Mouse (Mus musculus): Measurements from ENCODE around the gene Uap1l1. TPM values are rescaled to one million over a fixed set of nuclear protein-coding genes. Genes with fewer than 3 reads are reported as not detected.

Gene Uap1l1
- polyA plus RNA-seq, 1 experiment from 2014 or later: 7.9 TPM

DNA sequence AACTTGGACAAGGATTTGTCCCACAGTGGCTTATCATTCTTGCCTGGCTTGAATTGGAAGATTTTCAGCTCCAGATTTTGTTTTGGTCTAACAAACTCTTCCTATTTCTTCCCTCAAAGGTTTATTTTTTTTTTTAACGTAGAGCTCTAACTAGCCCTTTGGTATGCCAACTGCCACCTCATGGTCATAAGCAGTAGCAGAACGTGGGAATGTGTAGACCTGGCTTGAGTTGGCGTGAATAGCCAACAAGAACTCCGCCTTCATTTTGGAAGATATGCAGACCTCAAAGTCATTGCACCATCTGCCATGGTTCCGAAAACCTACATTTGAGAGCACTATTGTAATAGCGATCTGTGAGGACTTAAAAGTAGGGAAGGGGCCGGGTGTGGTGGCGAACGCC, 34.0 kb downstream of the Uap1l1 start:
- peak overlapping the region; percentile 94 for H3K4me2 ChIP-seq (replicated peaks)
- H3K27ac ChIP-seq: no peak overlapping the region
- peak overlapping the region; percentile 92 for H3K9ac ChIP-seq
- 54% methylated on average over 9 of the region's 9 CpGs for WGBS
- H3K4me1 ChIP-seq: peaks cover 20% of the 10 kb centered on the region
- peak overlapping the region; percentile 88 for H3K4me3 ChIP-seq
- ATAC-seq (ENCODE audit: low FRiP score): no peak
- H3K9me3 ChIP-seq (replicated peaks): no peaks in the 10 kb centered on the region
- H3K36me3 ChIP-seq: peaks cover 26% of the 10 kb centered on the region
- H3K27me3 ChIP-seq: no peaks in the 10 kb centered on the region

DNA sequence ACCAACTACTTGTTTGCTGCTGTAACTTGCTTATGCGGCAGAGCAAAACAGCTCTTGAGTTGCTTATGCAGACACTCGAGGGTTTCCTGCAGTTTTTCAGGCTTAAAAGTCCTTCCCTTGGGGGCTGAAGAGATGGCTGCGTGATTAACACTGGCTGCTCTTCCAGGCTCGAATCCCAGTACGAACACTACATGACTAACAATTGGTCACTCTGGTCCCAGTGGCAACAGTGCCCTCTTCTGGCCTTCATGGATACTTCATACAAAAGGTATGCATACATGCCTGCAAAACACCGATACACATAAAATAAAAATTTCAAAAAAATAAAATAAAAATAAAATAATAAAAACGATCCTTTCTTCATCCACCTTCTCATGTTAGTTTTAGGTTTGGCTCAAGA, 37.0 kb downstream of the Uap1l1 start:
- 38% methylated on average over 7 of the region's 7 CpGs for WGBS
- no peak for ATAC-seq (ENCODE audit: low FRiP score)

GRCm38 (mm10) chr2:25326036-25326435, 39.4 kb downstream of the Uap1l1 start:
- 74% methylated on average over 2 of the region's 2 CpGs for WGBS
- no peaks in the 10 kb centered on the region for H3K36me3 ChIP-seq
- H3K9me3 ChIP-seq (replicated peaks): no peaks in the 10 kb centered on the region
- H3K9ac ChIP-seq: no peak overlapping the region
- no peak overlapping the region for H3K4me2 ChIP-seq (replicated peaks)
- no peak for ATAC-seq (ENCODE audit: low FRiP score)
- H3K4me3 ChIP-seq: no peak overlapping the region
- 0 out of 2 replicates have a peak, but pooled peaks cover 9% of the 10 kb centered on the region for H3K27me3 ChIP-seq
- peaks cover under 1% of the 10 kb centered on the region; the same call in 1 of the 2 replicates for H3K4me1 ChIP-seq
- H3K27ac ChIP-seq: no peak overlapping the region

More for the DNA sequence above, 37.0 kb downstream of the Uap1l1 start:
- Histone ChIP-seq H3K27me3 (no peaks in the 10 kb centered on the region), H3K27ac (no peak overlapping the region), H3K36me3 (no peaks in the 10 kb centered on the region), H3K9ac (no peak overlapping the region), H3K9me3 (replicated peaks) (no peaks in the 10 kb centered on the region), H3K4me1 (peaks cover 11% of the 10 kb centered on the region), H3K4me3 (no peak overlapping the region), H3K4me2 (replicated peaks) (no peak overlapping the region)

DNA sequence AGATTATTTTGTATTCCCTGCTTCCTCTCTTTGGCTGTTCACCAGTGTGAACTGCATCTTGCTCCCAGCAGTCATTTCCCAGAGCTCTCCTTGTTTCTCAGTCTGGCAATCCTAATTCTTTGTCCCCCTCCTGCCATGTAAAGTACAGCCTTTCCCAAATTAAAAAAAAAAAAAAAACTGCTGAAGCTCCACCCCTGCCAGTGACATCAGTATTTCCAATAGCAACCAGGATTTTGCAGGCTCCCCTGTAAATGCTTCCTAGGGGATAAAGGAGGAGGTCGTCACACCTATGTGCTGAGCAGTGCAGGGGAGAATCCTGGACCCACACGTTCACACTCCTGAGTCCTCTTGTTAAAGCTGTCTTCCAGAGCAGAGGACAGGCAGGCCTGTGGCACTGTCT, 45.4 kb downstream of the Uap1l1 start:
- Histone ChIP-seq H3K4me1 (peaks cover 9% of the 10 kb centered on the region; the same call in 1 of the 2 replicates), H3K27me3 (peaks cover 67% of the 10 kb centered on the region), H3K4me2 (replicated peaks) (no peak overlapping the region), H3K9me3 (replicated peaks) (no peaks in the 10 kb centered on the region), H3K4me3 (no peak overlapping the region), H3K27ac (no peak overlapping the region), H3K36me3 (no peaks in the 10 kb centered on the region), H3K9ac (no peak overlapping the region)
- no peak for ATAC-seq (ENCODE audit: low FRiP score)
- 28% methylated on average over 2 of the region's 2 CpGs for WGBS

DNA sequence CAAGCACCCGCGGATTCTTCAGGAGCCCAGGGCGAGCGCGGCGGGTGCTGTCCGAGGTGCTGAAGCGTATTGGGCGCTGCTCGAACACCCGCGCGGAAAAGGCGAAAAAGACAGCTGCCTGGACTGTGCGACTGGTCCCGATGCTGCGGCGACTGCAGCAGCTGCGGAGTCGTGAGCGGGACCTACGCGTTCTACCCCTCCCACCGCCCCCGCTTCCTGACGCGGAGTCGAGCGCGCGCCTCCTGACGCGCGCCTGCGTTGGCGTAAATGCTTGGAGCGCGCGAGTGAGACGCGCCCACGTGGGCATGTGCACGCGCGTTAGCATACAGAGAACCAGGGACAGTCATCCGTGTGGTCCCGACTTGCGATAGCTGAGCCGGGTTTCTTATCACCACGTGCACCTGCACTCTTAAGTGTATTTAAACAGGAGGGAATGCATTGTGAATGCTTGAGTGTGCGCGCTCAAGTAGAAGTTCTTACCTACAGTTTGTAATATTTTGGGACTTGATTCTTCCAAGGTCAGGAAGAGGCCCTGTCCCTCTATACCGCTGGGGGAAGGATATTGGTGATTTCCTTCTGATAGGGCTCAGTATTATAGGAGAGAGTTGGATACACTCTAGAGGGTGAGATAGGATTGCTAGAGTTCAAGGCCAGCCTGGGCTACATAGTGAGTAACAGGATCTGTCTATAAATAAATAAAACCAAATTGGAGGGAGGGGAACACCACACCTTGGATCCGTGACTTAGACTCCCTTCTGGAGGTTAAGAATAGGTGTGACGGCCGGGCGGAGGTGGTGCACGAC, 46.3 kb downstream of the Uap1l1 start, which contains the start of gene Grin1:
TSS of gene Grin1 (minus strand) at position 217 of the 803 bp plus-strand sequence.
- Histone ChIP-seq H3K4me2 (replicated peaks) (peak within 1 kb of the TSS; percentile 70), H3K27me3 (peaks cover 76% of the 10 kb centered on the region), H3K4me1 (peaks cover 9% of the 10 kb centered on the region; the same call in 1 of the 2 replicates), H3K27ac (peak within 1 kb of the TSS; percentile 45; the same call in 1 of the 2 replicates), H3K9ac (peak within 1 kb of the TSS; percentile 53), H3K4me3 (peak within 1 kb of the TSS; percentile 44), H3K9me3 (replicated peaks) (no peaks in the 10 kb centered on the region), H3K36me3 (no peaks in the 10 kb centered on the region)
- 10% methylated on average over 58 of the region's 58 CpGs for WGBS
- ATAC-seq (ENCODE audit: low FRiP score): peak; percentile 88

DNA sequence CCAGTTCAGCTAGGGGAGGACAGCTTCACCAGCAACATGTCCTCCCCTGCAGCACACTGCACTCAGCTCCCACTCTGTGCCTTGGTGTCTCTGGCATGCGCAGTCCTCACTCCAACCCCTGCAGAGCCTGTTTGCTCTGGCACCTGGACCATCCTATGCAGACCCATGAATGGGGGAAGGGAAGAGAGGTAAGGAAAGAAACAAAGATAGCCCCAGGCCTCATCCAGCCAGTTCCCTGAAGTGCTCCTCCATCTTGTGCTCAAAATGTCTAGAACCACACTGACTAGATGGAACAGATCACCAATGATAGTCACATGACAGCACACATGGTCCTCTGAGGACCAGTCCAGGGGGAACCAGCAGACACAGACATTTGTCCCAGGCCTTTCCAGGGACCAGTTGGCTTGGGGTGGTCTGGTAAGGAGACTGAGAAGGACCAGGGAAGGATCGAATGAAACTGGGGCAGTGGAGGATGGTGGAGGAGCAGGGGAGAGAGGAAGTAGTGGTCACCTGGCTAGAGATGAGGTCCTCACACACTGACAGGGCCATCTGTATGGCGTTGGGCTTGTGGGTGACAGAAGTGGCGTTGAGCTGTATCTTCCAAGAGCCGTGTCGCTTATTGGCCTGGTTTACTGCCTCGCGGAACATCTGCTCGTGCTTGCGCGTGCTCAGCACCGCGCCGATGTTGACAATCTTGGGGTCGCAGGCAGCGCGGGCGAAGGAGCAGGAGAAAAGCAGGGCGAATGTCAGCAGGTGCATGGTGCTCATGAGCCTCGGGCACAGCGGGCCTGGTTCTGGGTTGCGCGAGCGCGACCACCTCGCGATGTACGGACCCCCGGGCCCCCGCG, 47.1 kb downstream of the Uap1l1 start:
- Histone ChIP-seq H3K4me2 (replicated peaks) (peak overlapping the region; percentile 70), H3K9me3 (replicated peaks) (no peaks in the 10 kb centered on the region), H3K27me3 (peaks cover 84% of the 10 kb centered on the region), H3K36me3 (no peaks in the 10 kb centered on the region), H3K9ac (peak overlapping the region; percentile 53), H3K4me3 (peak overlapping the region; percentile 44), H3K27ac (peak overlapping the region; percentile 45; the same call in 1 of the 2 replicates), H3K4me1 (peaks cover 9% of the 10 kb centered on the region; the same call in 1 of the 2 replicates)
- WGBS: 7% methylated on average over 31 of the region's 31 CpGs
- peak; percentile 59 for ATAC-seq (ENCODE audit: low FRiP score)

DNA sequence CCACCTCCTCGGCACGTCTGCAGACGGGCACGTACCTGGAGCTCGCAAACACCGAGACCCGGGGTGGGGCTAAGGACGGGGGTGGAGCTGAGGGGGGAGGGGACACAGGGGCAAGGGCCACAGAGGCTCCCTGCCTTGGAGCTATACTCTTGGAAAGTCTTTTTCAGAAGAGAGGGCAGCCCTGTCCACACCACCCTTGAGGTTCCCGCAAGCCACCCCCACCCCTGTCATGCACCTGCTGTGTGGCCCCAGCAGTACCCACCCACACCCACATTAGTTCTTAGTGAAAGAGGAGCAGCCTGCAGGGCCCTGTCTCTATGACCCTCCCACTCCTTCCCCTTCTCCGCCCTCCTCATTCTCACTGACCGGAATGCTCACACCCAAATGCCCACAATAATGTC, 54.0 kb downstream of the Uap1l1 start:
- Histone ChIP-seq H3K27me3 (peaks cover 99% of the 10 kb centered on the region), H3K4me1 (no peaks in the 10 kb centered on the region), H3K4me2 (replicated peaks) (no peak overlapping the region), H3K36me3 (no peaks in the 10 kb centered on the region), H3K27ac (no peak overlapping the region), H3K9me3 (replicated peaks) (no peaks in the 10 kb centered on the region), H3K9ac (no peak overlapping the region), H3K4me3 (no peak overlapping the region)
- WGBS: 8% methylated on average over 11 of the region's 11 CpGs
- ATAC-seq (ENCODE audit: low FRiP score): no peak

DNA sequence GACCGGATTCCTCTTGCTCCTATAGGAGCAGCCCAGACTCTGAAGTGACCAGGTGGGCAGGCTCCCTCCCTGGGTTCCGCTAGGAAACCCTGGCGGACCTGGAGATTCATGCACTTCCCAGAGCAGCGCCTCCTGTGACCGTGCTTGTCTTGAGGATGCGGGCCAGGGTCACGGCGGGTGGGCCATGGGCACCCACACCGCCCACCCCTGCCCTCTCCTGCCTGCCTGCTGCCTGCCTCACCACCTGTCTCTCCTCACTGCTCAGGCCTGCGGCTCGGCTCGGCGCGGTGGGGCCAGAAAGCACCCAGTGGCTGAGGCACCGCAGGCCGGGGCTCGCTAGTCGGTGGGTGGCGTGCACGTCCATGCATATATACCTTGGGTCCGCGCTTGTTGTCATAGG, 54.5 kb downstream of the Uap1l1 start:
- no peak overlapping the region for H3K4me3 ChIP-seq
- 4% methylated on average over 22 of the region's 22 CpGs for WGBS

DNA sequence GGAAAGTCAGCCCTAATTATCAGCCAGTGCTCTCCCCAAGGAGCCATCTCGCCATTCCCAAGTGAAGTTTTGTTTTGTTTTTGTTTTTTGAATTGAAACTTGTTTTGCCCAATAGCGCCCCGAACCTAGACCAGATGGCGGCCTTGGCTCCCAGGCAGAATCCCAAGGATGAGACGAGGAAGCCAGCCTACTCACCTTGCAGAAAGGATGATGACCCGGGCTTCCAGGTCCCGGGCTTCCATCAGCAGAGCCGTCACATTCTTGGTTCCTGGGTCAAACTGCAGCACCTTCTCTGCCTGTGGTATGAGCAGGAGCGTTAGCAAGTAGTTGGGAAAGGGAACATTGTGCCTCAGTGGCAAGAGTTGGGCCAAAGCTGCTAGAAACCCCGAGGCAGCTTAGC, 55.3 kb downstream of the Uap1l1 start:
- H3K4me3 ChIP-seq: no peak overlapping the region
- H3K4me1 ChIP-seq: peaks cover 4% of the 10 kb centered on the region; the same call in 1 of the 2 replicates
- WGBS: 57% methylated on average over 10 of the region's 10 CpGs
- H3K36me3 ChIP-seq: no peaks in the 10 kb centered on the region
- H3K9ac ChIP-seq: no peak overlapping the region
- no peak overlapping the region for H3K4me2 ChIP-seq (replicated peaks)
- no peak for ATAC-seq (ENCODE audit: low FRiP score)
- H3K27ac ChIP-seq: no peak overlapping the region
- no peaks in the 10 kb centered on the region for H3K9me3 ChIP-seq (replicated peaks)
- peaks cover 99% of the 10 kb centered on the region for H3K27me3 ChIP-seq

More for the DNA sequence above, 54.5 kb downstream of the Uap1l1 start:
- peaks cover 99% of the 10 kb centered on the region for H3K27me3 ChIP-seq
- H3K36me3 ChIP-seq: no peaks in the 10 kb centered on the region
- H3K27ac ChIP-seq: no peak overlapping the region
- no peak overlapping the region for H3K4me2 ChIP-seq (replicated peaks)
- no peaks in the 10 kb centered on the region for H3K9me3 ChIP-seq (replicated peaks)
- no peak overlapping the region for H3K9ac ChIP-seq
- ATAC-seq (ENCODE audit: low FRiP score): no peak
- H3K4me1 ChIP-seq: no peaks in the 10 kb centered on the region

Other genes starting within 250 kb of the Uap1l1 start
- gene Nrarp, start 184.9 kb downstream of the Uap1l1 start, polyA plus RNA-seq (2016; fragmentation: Nextera tagmentation; extraction: Ambion mirVana): 70.9 and 76.4 TPM in 2 replicates
- gene Tor4a, start 168.8 kb downstream of the Uap1l1 start, polyA plus RNA-seq (2016; fragmentation: Nextera tagmentation; extraction: Ambion mirVana): 1.8 and 2.4 TPM in 2 replicates
- 107 and 117 TPM in 2 replicates for gene Nelfb, start 154.2 kb downstream of the Uap1l1 start, polyA plus RNA-seq (2016; fragmentation: Nextera tagmentation; extraction: Ambion mirVana)
- not detected in 2 replicates for gene Stpg3, start 151.0 kb downstream of the Uap1l1 start, polyA plus RNA-seq (2016; fragmentation: Nextera tagmentation; extraction: Ambion mirVana)
- gene Fam166a, start 146.9 kb downstream of the Uap1l1 start, polyA plus RNA-seq (2016; fragmentation: Nextera tagmentation; extraction: Ambion mirVana): 0.19 TPM in 1 of 2 replicates, not detected in the other
- gene Tubb4b, start 141.0 kb downstream of the Uap1l1 start, polyA plus RNA-seq (2016; fragmentation: Nextera tagmentation; extraction: Ambion mirVana): 391 and 416 TPM in 2 replicates
- gene Slc34a3, start 131.3 kb downstream of the Uap1l1 start, polyA plus RNA-seq (2016; fragmentation: Nextera tagmentation; extraction: Ambion mirVana): not detected in 2 replicates
- gene Rnf224, start 128.9 kb downstream of the Uap1l1 start, polyA plus RNA-seq (2016; fragmentation: Nextera tagmentation; extraction: Ambion mirVana): not detected in 2 replicates
- gene Rnf208, start 123.4 kb downstream of the Uap1l1 start, polyA plus RNA-seq (2016; fragmentation: Nextera tagmentation; extraction: Ambion mirVana): 37.8 and 40.5 TPM in 2 replicates
- gene Cysrt1, start 123.2 kb downstream of the Uap1l1 start, polyA plus RNA-seq (2016; fragmentation: Nextera tagmentation; extraction: Ambion mirVana): not detected in 2 replicates
- gene AL732309.1, start 118.8 kb downstream of the Uap1l1 start, polyA plus RNA-seq (2016; fragmentation: Nextera tagmentation; extraction: Ambion mirVana): 3.5 and 6.2 TPM in 2 replicates
- gene Tmem203, start 110.2 kb downstream of the Uap1l1 start, polyA plus RNA-seq (2016; fragmentation: Nextera tagmentation; extraction: Ambion mirVana): 16.5 and 18.6 TPM in 2 replicates
- 13.2 and 14.9 TPM in 2 replicates for gene Tprn, start 103.1 kb downstream of the Uap1l1 start, polyA plus RNA-seq (2016; fragmentation: Nextera tagmentation; extraction: Ambion mirVana)
- 195 and 201 TPM in 2 replicates for gene Ssna1, start 93.2 kb downstream of the Uap1l1 start, polyA plus RNA-seq (2016; fragmentation: Nextera tagmentation; extraction: Ambion mirVana)
- gene Anapc2, start 93.2 kb downstream of the Uap1l1 start, polyA plus RNA-seq (2016; fragmentation: Nextera tagmentation; extraction: Ambion mirVana): 147 and 152 TPM in 2 replicates
- gene Tmem210, start 77.5 kb downstream of the Uap1l1 start, polyA plus RNA-seq (2016; fragmentation: Nextera tagmentation; extraction: Ambion mirVana): not detected in 2 replicates
- not detected in 2 replicates for gene Lrrc26, start 75.8 kb downstream of the Uap1l1 start, polyA plus RNA-seq (2016; fragmentation: Nextera tagmentation; extraction: Ambion mirVana)
- gene Grin1, start 46.5 kb downstream of the Uap1l1 start, polyA plus RNA-seq (2016; fragmentation: Nextera tagmentation; extraction: Ambion mirVana): 6.3 and 6.9 TPM in 2 replicates
- gene Man1b1, start 33.3 kb downstream of the Uap1l1 start, polyA plus RNA-seq (2016; fragmentation: Nextera tagmentation; extraction: Ambion mirVana): 73.5 and 78.8 TPM in 2 replicates
- 21.9 and 23.5 TPM in 2 replicates for gene Dpp7, start 9.3 kb downstream of the Uap1l1 start, polyA plus RNA-seq (2016; fragmentation: Nextera tagmentation; extraction: Ambion mirVana)
- 31.9 and 41.4 TPM in 2 replicates for gene Sapcd2, start 6.6 kb upstream of the Uap1l1 start, polyA plus RNA-seq (2016; fragmentation: Nextera tagmentation; extraction: Ambion mirVana)
- gene Entpd2, start 30.2 kb upstream of the Uap1l1 start, polyA plus RNA-seq (2016; fragmentation: Nextera tagmentation; extraction: Ambion mirVana): 0.22 and 0.46 TPM in 2 replicates
- 216 and 225 TPM in 2 replicates for gene Npdc1, start 33.7 kb upstream of the Uap1l1 start, polyA plus RNA-seq (2016; fragmentation: Nextera tagmentation; extraction: Ambion mirVana)
- gene Fut7, start 57.6 kb upstream of the Uap1l1 start, polyA plus RNA-seq (2016; fragmentation: Nextera tagmentation; extraction: Ambion mirVana): 0.53 TPM in 1 of 2 replicates, not detected in the other
- 10.1 and 10.6 TPM in 2 replicates for gene Abca2, start 63.0 kb upstream of the Uap1l1 start, polyA plus RNA-seq (2016; fragmentation: Nextera tagmentation; extraction: Ambion mirVana)
- 2.3 and 2.4 TPM in 2 replicates for gene Clic3, start 91.2 kb upstream of the Uap1l1 start, polyA plus RNA-seq (2016; fragmentation: Nextera tagmentation; extraction: Ambion mirVana)
- gene Paxx, start 95.4 kb upstream of the Uap1l1 start, polyA plus RNA-seq (2016; fragmentation: Nextera tagmentation; extraction: Ambion mirVana): 41.6 and 49.4 TPM in 2 replicates
- gene Ptgds, start 104.4 kb upstream of the Uap1l1 start, polyA plus RNA-seq (2016; fragmentation: Nextera tagmentation; extraction: Ambion mirVana): 2.8 and 3.0 TPM in 2 replicates
- gene Lcn12, start 128.2 kb upstream of the Uap1l1 start, polyA plus RNA-seq (2016; fragmentation: Nextera tagmentation; extraction: Ambion mirVana): not detected in 2 replicates
- gene Fbxw5, start 135.1 kb upstream of the Uap1l1 start, polyA plus RNA-seq (2016; fragmentation: Nextera tagmentation; extraction: Ambion mirVana): 106 and 116 TPM in 2 replicates
- gene C8g, start 136.0 kb upstream of the Uap1l1 start, polyA plus RNA-seq (2016; fragmentation: Nextera tagmentation; extraction: Ambion mirVana): 4.8 and 6.0 TPM in 2 replicates
- gene Traf2, start 181.3 kb upstream of the Uap1l1 start, polyA plus RNA-seq (2016; fragmentation: Nextera tagmentation; extraction: Ambion mirVana): 25.7 and 29.6 TPM in 2 replicates
- 377 TPM in 2 replicates for gene Edf1, start 192.2 kb upstream of the Uap1l1 start, polyA plus RNA-seq (2016; fragmentation: Nextera tagmentation; extraction: Ambion mirVana)
- gene Mamdc4, start 209.2 kb upstream of the Uap1l1 start, polyA plus RNA-seq (2016; fragmentation: Nextera tagmentation; extraction: Ambion mirVana): 4.7 and 6.7 TPM in 2 replicates
- gene Phpt1, start 209.5 kb upstream of the Uap1l1 start, polyA plus RNA-seq (2016; fragmentation: Nextera tagmentation; extraction: Ambion mirVana): 131 and 162 TPM in 2 replicates
- gene Ajm1, start 216.1 kb upstream of the Uap1l1 start, polyA plus RNA-seq (2016; fragmentation: Nextera tagmentation; extraction: Ambion mirVana): 2.4 and 3.1 TPM in 2 replicates
- 70.0 and 72.3 TPM in 2 replicates for gene Rabl6, start 242.8 kb upstream of the Uap1l1 start, polyA plus RNA-seq (2016; fragmentation: Nextera tagmentation; extraction: Ambion mirVana)